Mouse (Mus musculus): ENCODE measurements around the gene Nup107. TPM values are rescaled to one million over a fixed set of nuclear protein-coding genes. Genes with fewer than 3 reads are reported as not detected.
A peak's percentile ranks its signal among the peaks of the same experiment; 100 is the strongest.

Gene Nup107
- polyA plus RNA-seq (2012; rRNA removed): 4.5 and 8.0 TPM in 2 replicates

- Histone ChIP-seq H3K4me1 (ENCODE audit: control insufficient read depth, insufficient read depth, low read length) (no peaks in the 10 kb centered on the region; the same call in 1 of the 2 replicates), H3K4me3 (replicated peaks; ENCODE audit: extremely low read depth, low read depth, low read length) (peak within 1 kb of the TSS; percentile 75)
- WGBS: under 1% methylated on average over 75 of the region's 75 CpGs
- peak; percentile 100 for DNase-seq
- TF ChIP-seq CTCF (IDR thresholded peaks at IDR 0.05; ENCODE audit: insufficient read depth, low read length) (no peak), POLR2A (IDR thresholded peaks at IDR 0.05; ENCODE audit: borderline replicate concordance, extremely low read depth, low read depth, low read length) (peak; percentile 80; the same call in 1 of the 2 replicates)
Measured at GRCm38 (mm10) chr10:117792141-117793091, at the start of gene Nup107. Gene Nup107, minus strand, starts transcription at chr10:117792705.

GRCm38 (mm10) chr10:117841765-117842164 lies 49.3 kb upstream of the Nup107 start:
- no peak overlapping the region for H3K4me3 ChIP-seq (replicated peaks; ENCODE audit: extremely low read depth, low read depth, low read length)
- TF ChIP-seq POLR2A (IDR thresholded peaks at IDR 0.05; ENCODE audit: borderline replicate concordance, extremely low read depth, low read depth, low read length): no peak
- no peak for TF ChIP-seq CTCF (IDR thresholded peaks at IDR 0.05; ENCODE audit: insufficient read depth, low read length)
- no peak for DNase-seq
- 48% methylated on average over 1 of the region's 1 CpGs for WGBS
- H3K4me1 ChIP-seq (ENCODE audit: control insufficient read depth, insufficient read depth, low read length): peaks cover 23% of the 10 kb centered on the region

- TF ChIP-seq POLR2A (IDR thresholded peaks at IDR 0.05; ENCODE audit: borderline replicate concordance, extremely low read depth, low read depth, low read length): no peak
- TF ChIP-seq CTCF (IDR thresholded peaks at IDR 0.05; ENCODE audit: insufficient read depth, low read length): no peak
- Histone ChIP-seq H3K4me3 (replicated peaks; ENCODE audit: extremely low read depth, low read depth, low read length) (no peak overlapping the region), H3K4me1 (ENCODE audit: control insufficient read depth, insufficient read depth, low read length) (peaks cover 28% of the 10 kb centered on the region)
- 55% methylated on average over 5 of the region's 5 CpGs for WGBS
- DNase-seq: no peak
Measured at GRCm38 (mm10) chr10:117840431-117840995, 48.0 kb upstream of the Nup107 start.

- TF ChIP-seq POLR2A (IDR thresholded peaks at IDR 0.05; ENCODE audit: borderline replicate concordance, extremely low read depth, low read depth, low read length) (no peak), CTCF (IDR thresholded peaks at IDR 0.05; ENCODE audit: insufficient read depth, low read length) (no peak)
- no peak for DNase-seq
- 45% methylated on average over 3 of the region's 3 CpGs for WGBS
- Histone ChIP-seq H3K4me3 (replicated peaks; ENCODE audit: extremely low read depth, low read depth, low read length) (no peak overlapping the region), H3K4me1 (ENCODE audit: control insufficient read depth, insufficient read depth, low read length) (peaks cover 31% of the 10 kb centered on the region)
Measured at GRCm38 (mm10) chr10:117839737-117840136, 47.2 kb upstream of the Nup107 start.

- Histone ChIP-seq H3K4me1 (ENCODE audit: control insufficient read depth, insufficient read depth, low read length) (peaks cover 32% of the 10 kb centered on the region), H3K4me3 (replicated peaks; ENCODE audit: extremely low read depth, low read depth, low read length) (no peak overlapping the region)
- no peak for TF ChIP-seq POLR2A (IDR thresholded peaks at IDR 0.05; ENCODE audit: borderline replicate concordance, extremely low read depth, low read depth, low read length)
- peak; percentile 27; the same call in 1 of the 2 replicates for TF ChIP-seq CTCF (IDR thresholded peaks at IDR 0.05; ENCODE audit: insufficient read depth, low read length)
- WGBS: 74% methylated on average over 3 of the region's 3 CpGs
- no peak for DNase-seq
Measured at GRCm38 (mm10) chr10:117838924-117839323, 46.4 kb upstream of the Nup107 start.

- Histone ChIP-seq H3K4me1 (ENCODE audit: control insufficient read depth, insufficient read depth, low read length) (peaks cover 39% of the 10 kb centered on the region), H3K4me3 (replicated peaks; ENCODE audit: extremely low read depth, low read depth, low read length) (no peak overlapping the region)
- 39% methylated on average over 2 of the region's 2 CpGs for WGBS
- no peak for DNase-seq
- TF ChIP-seq POLR2A (IDR thresholded peaks at IDR 0.05; ENCODE audit: borderline replicate concordance, extremely low read depth, low read depth, low read length): no peak
- TF ChIP-seq CTCF (IDR thresholded peaks at IDR 0.05; ENCODE audit: insufficient read depth, low read length): no peak
Measured at GRCm38 (mm10) chr10:117836354-117836753, 43.8 kb upstream of the Nup107 start.

GRCm38 (mm10) chr10:117835453-117835852 lies 42.9 kb upstream of the Nup107 start:
- Histone ChIP-seq H3K4me1 (ENCODE audit: control insufficient read depth, insufficient read depth, low read length) (peaks cover 32% of the 10 kb centered on the region), H3K4me3 (replicated peaks; ENCODE audit: extremely low read depth, low read depth, low read length) (no peak overlapping the region)
- TF ChIP-seq POLR2A (IDR thresholded peaks at IDR 0.05; ENCODE audit: borderline replicate concordance, extremely low read depth, low read depth, low read length) (no peak), CTCF (IDR thresholded peaks at IDR 0.05; ENCODE audit: insufficient read depth, low read length) (no peak)
- 40% methylated on average over 5 of the region's 5 CpGs for WGBS
- no peak for DNase-seq

- no peak for DNase-seq
- TF ChIP-seq POLR2A (IDR thresholded peaks at IDR 0.05; ENCODE audit: borderline replicate concordance, extremely low read depth, low read depth, low read length): no peak
- TF ChIP-seq CTCF (IDR thresholded peaks at IDR 0.05; ENCODE audit: insufficient read depth, low read length): no peak
- H3K4me3 ChIP-seq (replicated peaks; ENCODE audit: extremely low read depth, low read depth, low read length): no peak overlapping the region
- peaks cover 52% of the 10 kb centered on the region for H3K4me1 ChIP-seq (ENCODE audit: control insufficient read depth, insufficient read depth, low read length)
- WGBS: 40% methylated on average over 3 of the region's 3 CpGs
Measured at GRCm38 (mm10) chr10:117830797-117831196, 38.3 kb upstream of the Nup107 start.

- WGBS: 63% methylated on average over 7 of the region's 7 CpGs
- TF ChIP-seq POLR2A (IDR thresholded peaks at IDR 0.05; ENCODE audit: borderline replicate concordance, extremely low read depth, low read depth, low read length): no peak
- no peak for TF ChIP-seq CTCF (IDR thresholded peaks at IDR 0.05; ENCODE audit: insufficient read depth, low read length)
- Histone ChIP-seq H3K4me1 (ENCODE audit: control insufficient read depth, insufficient read depth, low read length) (peaks cover 55% of the 10 kb centered on the region), H3K4me3 (replicated peaks; ENCODE audit: extremely low read depth, low read depth, low read length) (no peak overlapping the region)
- no peak for DNase-seq
Measured at GRCm38 (mm10) chr10:117829472-117830155, 37.1 kb upstream of the Nup107 start.

Data from lung, adult 2 months (tissue).